Mouse (Mus musculus) adrenal gland, adult 8-10 months (tissue): ENCODE data around the gene Cpne7. TPM values are rescaled to one million over a fixed set of nuclear protein-coding genes. Genes with fewer than 3 reads are reported as not detected.
"Not testable (repeated sequence)": the region's sequence is repeated elsewhere in the genome, so short reads cannot be mapped to it uniquely, and the experiment has no call there.

ENCODE experiments used
- DNase-seq: peaks from one replicate; pipeline ENCODE4 v3.0.0; 2022
- total RNA-seq, 4 experiments: library from RNA; stranded (reverse); gene quantifications; 2 replicates each; pipeline ENCODE4 v1.2.4; 2022

The Cpne7 gene
- 1 to 10 TPM; 7.7 to 9.7 (median 8.8) TPM for total RNA-seq

- DNase-seq = no peak
These were observed at the start of gene Cpne7 for GRCm38 (mm10) chr8:123117127-123117731. Gene Cpne7 (plus strand): TSS chr8:123117374.

DNA sequence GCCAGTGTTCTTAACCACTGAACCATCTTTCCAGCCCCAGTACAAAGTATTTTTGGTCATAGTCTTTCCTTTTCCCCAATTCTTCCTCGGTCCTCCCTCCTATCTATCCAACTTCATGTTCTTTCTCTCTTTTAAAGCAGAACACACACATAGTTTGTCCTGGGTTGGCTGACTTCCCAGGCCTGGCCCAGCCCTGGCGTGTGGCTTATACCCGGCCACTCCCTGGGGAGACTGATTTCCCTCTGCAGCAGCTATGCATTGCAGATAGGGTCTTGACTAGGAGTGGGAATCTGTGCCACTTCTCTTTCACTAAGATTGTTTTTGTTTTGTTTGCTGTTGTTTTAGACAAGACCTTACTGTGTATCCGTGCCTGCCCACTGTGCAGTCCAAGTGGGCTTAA is 46.0 kb upstream of the Cpne7 start:
- no peak for DNase-seq

- DNase-seq = no peak
These were observed 40.0 kb upstream of the Cpne7 start for GRCm38 (mm10) chr8:123077213-123077612.

DNA sequence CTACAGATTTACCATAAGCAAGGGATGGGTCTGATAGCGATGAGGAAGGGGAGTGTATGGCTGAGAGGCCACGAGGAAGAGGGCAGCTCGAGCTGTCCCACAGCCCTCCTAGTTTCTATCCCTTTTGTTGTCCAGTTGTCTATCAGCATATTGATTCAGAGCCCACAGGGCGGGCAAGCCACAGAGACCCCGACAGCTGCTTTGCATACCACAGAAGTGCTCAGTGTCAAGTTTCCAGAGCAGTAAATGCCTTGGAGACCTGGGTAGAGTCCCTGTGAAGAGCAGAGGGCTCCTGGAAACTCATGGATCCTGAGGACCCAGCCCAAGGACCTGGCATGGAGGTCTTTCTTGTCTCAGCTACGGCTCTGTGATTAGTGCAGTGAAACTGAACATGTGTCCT is 34.2 kb upstream of the Cpne7 start:
- DNase-seq = no peak

DNA sequence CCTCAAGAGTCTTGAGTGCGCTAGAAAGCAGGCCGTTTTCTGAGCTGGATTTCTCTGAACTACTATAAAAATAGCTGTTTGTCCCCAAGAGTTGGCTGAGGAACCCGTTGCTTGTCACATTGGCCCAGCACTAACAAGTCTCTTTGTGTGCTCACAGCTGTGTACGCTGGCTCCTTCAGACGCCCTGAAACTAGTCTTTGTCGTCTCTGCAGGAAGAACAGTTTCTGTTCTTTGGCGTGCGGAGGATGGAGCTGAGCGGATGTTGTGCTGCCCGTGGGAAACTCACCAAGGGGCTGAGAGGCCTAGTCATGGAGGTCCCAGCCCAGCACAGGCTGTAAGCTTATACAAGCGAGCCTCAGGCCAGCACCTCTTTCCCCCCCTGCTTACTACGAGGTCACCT is 33.6 kb upstream of the Cpne7 start:
- no peak for DNase-seq

- DNase-seq = no peak
These were observed 29.9 kb upstream of the Cpne7 start for GRCm38 (mm10) chr8:123087289-123087688.

DNA sequence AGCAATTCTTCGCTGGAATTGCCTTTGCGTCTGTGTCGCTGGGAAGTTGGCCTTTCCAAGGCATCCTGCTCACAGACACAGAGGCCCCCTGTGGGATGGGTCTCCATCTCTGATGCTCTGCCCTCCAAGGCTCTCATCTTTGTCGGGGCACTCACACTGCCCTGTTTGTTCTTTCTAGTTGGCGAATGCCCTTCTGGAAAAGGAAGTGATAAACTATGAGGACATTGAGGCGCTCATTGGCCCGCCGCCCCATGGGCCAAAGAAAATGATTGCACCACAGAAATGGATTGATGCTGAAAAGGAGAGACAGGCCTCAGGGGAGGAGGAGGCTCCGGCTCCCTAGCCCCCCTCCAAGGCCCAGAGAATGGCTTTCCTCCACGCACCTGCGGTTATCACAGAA is 20.0 kb upstream of the Cpne7 start:
- DNase-seq = no peak

DNA sequence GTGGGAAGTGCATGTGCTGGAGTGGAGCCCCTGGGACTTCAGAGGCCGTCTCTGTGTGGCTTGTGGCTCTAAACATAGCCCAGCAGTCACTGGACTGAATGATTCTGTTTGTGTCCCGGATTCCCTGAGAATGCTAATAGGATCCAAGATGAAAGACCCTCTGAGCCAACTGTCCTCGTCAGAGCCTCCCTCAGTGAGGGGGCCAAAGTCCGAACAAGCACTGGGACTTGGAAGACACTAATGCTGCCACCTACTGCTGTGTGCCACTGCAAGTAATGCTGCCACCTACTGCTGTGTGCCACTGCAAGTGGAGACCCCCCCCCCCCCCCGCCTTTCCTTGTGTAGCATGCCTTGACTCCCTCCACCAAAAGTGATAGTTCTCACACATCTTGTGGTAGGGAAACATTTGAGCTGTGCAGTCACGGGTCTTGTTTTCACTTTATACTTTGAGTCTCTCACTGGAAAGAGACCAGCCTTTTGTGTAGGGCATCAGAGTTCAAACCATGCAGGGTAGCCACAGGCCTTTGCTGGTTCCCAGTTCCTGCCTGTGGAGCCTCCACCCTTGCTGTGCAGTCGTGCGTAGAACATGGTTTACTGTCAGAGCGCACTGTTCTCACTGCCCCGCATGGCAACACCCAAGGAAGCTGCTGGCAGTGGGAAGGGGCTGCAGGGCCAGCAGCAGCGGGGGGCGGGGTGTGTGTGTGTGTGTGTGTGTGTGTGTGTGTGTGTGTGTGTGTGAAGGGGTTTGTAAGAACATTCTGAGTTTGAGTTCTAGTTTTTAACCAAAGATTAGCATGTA is 19.2 kb upstream of the Cpne7 start:
- no peak for DNase-seq

DNA sequence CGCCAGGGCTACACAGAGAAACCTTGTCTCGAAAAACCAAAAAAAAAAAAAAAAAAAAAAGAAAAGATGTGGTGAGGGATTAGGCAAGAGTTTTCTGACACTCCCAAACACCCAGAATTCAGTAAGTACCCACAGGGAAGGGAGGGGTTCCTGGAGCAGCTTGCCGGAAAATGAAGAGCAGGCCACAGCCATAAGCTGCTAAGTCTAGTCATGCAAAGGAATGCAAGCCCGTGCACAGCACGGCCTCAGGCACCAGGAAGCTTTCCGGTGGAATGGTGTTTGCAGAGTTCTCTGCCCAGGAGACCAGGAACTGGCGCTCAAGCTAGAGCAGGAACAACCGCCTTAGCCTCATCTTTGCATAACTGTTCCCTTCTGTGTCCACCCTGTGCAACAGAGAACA is 16.9 kb upstream of the Cpne7 start:
- no peak for DNase-seq

- DNase-seq = no peak
These were observed 15.9 kb upstream of the Cpne7 start for GRCm38 (mm10) chr8:123101244-123101643.

DNA sequence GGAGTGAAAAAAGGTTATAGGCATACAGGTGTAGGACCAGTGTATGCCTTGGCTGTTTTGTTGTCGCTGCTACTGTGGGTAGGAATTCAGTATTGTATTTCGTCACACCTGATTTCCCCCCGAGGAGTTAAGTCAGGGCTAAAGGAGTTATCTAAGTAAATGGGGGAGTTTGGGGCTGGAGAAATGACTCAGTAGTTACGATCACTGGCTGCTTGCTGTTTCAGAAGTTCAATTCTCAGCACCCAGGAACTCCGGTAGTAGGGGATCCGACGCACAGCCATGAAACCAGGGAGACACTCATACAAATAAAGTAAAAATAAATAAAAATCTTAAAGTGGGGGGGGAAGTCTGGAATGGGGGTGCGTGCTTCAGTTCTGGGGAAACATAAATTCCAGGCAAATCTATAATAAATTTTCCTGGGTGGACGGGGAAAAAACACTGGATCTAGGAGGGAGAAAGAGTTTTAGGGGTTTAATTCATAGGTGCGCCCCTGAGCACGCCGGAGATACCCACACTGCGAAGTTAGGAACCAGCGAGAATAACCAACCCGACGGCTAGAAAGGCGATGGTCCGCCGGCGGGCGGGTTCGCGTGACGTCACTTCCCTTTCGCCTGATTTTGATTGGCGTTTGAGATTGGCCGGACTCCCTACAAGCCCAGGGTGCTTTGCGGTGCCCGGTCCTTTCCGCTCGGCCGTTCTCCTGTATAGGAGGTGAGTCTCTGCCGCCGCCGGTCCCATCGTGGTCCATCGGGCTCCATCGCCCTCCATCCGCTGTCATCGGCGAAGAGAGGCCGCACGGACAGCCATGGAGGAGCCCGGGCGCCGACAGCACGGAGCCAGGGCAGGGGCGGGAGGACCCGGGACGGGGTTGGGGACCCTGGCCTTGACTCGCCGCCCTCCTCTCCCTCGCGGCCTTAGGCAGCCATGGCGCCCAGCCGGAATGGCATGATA is 15.2 kb upstream of the Cpne7 start, which contains the start of gene Rpl13:
Gene Rpl13 (plus strand): TSS at position 616 of the 951 bp plus-strand sequence.
- DNase-seq = peak; percentile 96

DNA sequence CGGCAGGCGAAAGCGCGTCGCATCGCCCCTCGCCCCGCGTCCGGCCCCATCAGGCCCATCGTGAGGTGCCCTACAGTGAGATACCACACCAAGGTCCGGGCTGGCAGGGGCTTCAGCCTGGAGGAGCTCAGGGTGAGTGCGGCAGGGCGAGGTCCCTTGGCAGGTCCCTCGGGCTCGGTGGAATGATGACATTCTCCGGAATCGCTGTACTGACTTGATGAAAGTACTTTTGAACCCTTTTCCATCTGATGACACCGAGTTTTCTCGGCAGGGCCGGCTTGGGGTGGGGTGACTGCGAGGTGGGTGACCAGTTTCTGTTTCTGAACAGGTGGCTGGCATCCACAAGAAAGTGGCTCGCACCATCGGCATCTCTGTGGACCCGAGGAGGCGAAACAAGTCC is 14.3 kb upstream of the Cpne7 start:
- not testable (repeated sequence) for DNase-seq

GRCm38 (mm10) chr8:123103285-123103684 is 13.9 kb upstream of the Cpne7 start:
- no peak for DNase-seq

GRCm38 (mm10) chr8:123104046-123104767 is 13.0 kb upstream of the Cpne7 start:
- DNase-seq = no peak

- no peak for DNase-seq
These were observed 11.4 kb upstream of the Cpne7 start for GRCm38 (mm10) chr8:123105553-123106326.

- no peak for DNase-seq
These were observed 10.6 kb upstream of the Cpne7 start for GRCm38 (mm10) chr8:123106531-123106930.

DNA sequence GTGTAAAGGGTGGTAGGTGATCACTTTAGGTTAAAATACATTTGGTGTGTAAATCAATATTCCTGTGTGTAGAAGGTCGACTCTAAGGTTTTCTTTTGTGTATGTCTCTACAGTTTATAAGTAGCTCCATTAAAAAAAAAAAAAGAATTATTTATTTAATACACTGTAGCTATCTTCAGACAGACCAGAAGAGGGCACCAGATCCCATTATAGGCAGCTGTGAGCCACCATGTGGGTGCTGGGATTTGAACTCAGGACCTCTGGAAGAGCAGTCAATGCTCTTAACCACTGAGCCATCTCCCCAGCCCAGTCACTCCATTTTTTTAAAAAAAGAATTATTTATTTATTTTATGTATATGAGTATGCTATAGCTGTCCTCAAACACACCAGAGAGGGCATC is 9.2 kb upstream of the Cpne7 start:
- no peak for DNase-seq

- DNase-seq = no peak
These were observed 8.2 kb upstream of the Cpne7 start for GRCm38 (mm10) chr8:123108953-123109352.

DNA sequence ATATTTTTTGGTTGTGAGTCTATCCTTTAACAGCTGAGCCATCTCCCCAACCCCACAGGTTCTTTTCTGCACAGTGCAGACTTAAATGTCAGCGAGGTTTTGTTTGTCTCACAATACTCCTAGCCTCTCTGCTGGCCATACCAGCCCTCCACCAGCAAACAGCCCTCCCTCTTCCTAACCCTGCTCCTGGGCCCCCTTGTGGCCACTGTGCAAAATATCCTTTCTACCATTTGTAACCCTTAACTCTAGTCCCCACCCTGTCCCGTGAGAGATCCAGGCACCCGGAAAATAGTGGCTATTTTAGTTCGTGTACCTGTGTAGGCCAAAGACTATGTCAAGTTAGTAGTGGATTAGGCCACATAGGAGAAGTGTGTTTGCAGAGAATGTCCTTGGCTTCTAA is 6.5 kb upstream of the Cpne7 start:
- DNase-seq = no peak

DNA sequence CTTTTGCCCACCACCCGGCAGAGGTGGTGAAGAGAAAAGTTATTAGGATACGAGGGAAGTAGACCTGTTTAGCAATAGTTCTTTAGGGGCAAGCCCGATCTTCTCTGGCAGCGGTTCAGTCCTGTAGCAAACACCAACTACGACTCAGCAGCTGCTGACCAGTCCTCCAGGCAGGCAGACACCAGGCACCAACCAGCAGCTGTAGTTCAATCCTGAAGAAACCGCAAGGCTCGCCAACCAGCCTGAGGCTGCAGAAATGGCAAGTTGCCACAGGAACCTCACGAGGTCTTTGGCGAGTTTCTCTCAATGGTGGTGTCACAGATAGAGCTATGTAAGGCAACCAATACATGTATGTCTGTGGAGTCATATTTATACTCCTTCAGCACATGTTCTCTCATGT is 4.3 kb upstream of the Cpne7 start:
- DNase-seq = no peak

GRCm38 (mm10) chr8:123113908-123114469 is 3.2 kb upstream of the Cpne7 start:
- DNase-seq = no peak
